Mouse (Mus musculus) limb, embryonic 14.5 days (tissue): ENCODE measurements around the gene Gm17079. TPM values are rescaled to one million over a fixed set of nuclear protein-coding genes. Genes with fewer than 3 reads are reported as not detected.

ENCODE experiments used
- ATAC-seq: fragments of 200-750 bp; cut with Nextera tagmentation; 2 replicates; pipeline ENCODE4 v1.8.0; 2017; ENCODE audit warnings: low read depth, moderate number of reproducible peaks, moderate TSS enrichment; ENCODE audit not compliant: low FRiP score
- DNase-seq: peaks from one replicate; pipeline ENCODE4 v3.0.0-alpha.2; 2015; ENCODE audit warnings: low spot score
- H3K27ac ChIP-seq: fragments of 300-500 bp; sonication (generic); replicated peaks from 2 replicates; pipeline ENCODE4 v1.5.1; 2014; ENCODE audit warnings: low read depth, mild to moderate bottlenecking, low read length, moderate library complexity, mixed read lengths
- H3K27me3 ChIP-seq: fragments of 300-500 bp; sonication (generic); 2 replicates; pipeline ENCODE4 v1.6.1; 2014; ENCODE audit warnings: low read length, mixed read lengths; ENCODE audit not compliant: control insufficient read depth, insufficient read depth
- H3K36me3 ChIP-seq: fragments of 300-500 bp; sonication (generic); 2 replicates; pipeline ENCODE4 v1.6.1; 2014; ENCODE audit warnings: mild to moderate bottlenecking, low read length, moderate library complexity, mixed read lengths; ENCODE audit not compliant: control insufficient read depth, insufficient read depth
- H3K4me1 ChIP-seq: fragments of 300-500 bp; sonication (generic); 2 replicates; pipeline ENCODE4 v1.6.1; 2014; ENCODE audit warnings: antibody characterized with exemption, low read length, mixed read lengths; ENCODE audit not compliant: control insufficient read depth, insufficient read depth
- H3K4me2 ChIP-seq: fragments of 300-500 bp; sonication (generic); replicated peaks from 2 replicates; pipeline ENCODE4 v1.6.1; 2014; ENCODE audit warnings: low read depth, mild to moderate bottlenecking, low read length, moderate library complexity; ENCODE audit not compliant: severe bottlenecking
- H3K4me3 ChIP-seq: fragments of 300-500 bp; sonication (generic); replicated peaks from 2 replicates; pipeline ENCODE4 v1.5.1; 2014; ENCODE audit warnings: low read length
- H3K9ac ChIP-seq: fragments of 300-500 bp; sonication (generic); 2 replicates; pipeline ENCODE4 v1.6.1; 2014; ENCODE audit warnings: mild to moderate bottlenecking, low read depth, low read length, moderate library complexity; ENCODE audit not compliant: severe bottlenecking
- H3K9me3 ChIP-seq: fragments of 300-500 bp; sonication (generic); 2 replicates; pipeline ENCODE4 v1.6.1; 2016; ENCODE audit warnings: low read length; ENCODE audit not compliant: control insufficient read depth
- POLR2A ChIP-seq: fragments of 200-500 bp; IDR thresholded peaks from 2 replicates; pipeline ENCODE4 v1.8.0; 2012; ENCODE audit warnings: inconsistent platforms, mild to moderate bottlenecking, moderate library complexity, borderline replicate concordance; ENCODE audit not compliant: insufficient read depth, insufficient read length; ENCODE audit errors: extremely low read depth
- WGBS: fragments of 180-500 bp; shearing (Covaris S2); extraction: QIAGEN DNeasy Blood & Tissue Kit; methylation state at CpG from one replicate; pipeline ENCODE4 v1.1.7; 2014; 5-methylcytosine and 5-hydroxymethylcytosine counted together
- polyA plus RNA-seq, 2 experiments: library from polyadenylated mRNA; depleted of rRNA in 1 of 2; stranded (reverse) in 1 of 2; unstranded in 1 of 2; fragments of >200 nt; fragmentation: Nextera tagmentation in 1 of 2; extraction: Ambion mirVana in 1 of 2; gene quantifications; 2 replicates each; pipeline versions ENCODE4 v1.2.1 to v1.2.3; 2012 to 2014

The Gm17079 gene
- polyA plus RNA-seq, 2 experiments, result not detected

DNA sequence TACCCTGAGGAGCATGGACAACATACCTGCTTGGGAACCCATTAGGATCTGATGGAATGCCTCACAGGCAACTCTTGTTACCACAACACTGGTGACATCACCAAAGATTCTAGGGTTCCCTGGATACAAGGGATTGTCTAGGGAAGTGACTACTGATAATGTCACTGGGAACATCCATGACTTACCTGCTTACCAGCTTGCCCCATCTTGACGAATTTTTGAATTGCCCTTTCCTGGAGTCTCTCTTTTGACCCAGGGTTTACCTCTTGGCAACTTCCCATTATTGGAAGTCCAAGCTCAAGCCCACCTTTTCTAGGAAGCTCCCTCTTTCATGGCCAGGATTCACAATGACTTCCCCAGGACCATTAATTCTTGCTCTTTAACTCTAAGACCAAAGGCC lies 21.8 kb upstream of the Gm17079 start, which contains the start of gene Gm5800:
Gene Gm5800, minus strand, starts transcription at position 101 of the 400 bp plus-strand sequence.
- no peak within 1 kb of the TSS for H3K9ac ChIP-seq
- H3K27me3 ChIP-seq, result no peaks in the 10 kb centered on the region
- no peak within 1 kb of the TSS for H3K4me2 ChIP-seq
- WGBS, result 36% methylated on average over 1 of the region's 1 CpGs
- no peaks in the 10 kb centered on the region for H3K4me1 ChIP-seq
- ATAC-seq, result no peak
- TF ChIP-seq POLR2A, result no peak
- no peak for DNase-seq
- no peaks in the 10 kb centered on the region for H3K36me3 ChIP-seq
- no peak within 1 kb of the TSS for H3K27ac ChIP-seq
- no peaks in the 10 kb centered on the region for H3K9me3 ChIP-seq
- no peak within 1 kb of the TSS for H3K4me3 ChIP-seq

DNA sequence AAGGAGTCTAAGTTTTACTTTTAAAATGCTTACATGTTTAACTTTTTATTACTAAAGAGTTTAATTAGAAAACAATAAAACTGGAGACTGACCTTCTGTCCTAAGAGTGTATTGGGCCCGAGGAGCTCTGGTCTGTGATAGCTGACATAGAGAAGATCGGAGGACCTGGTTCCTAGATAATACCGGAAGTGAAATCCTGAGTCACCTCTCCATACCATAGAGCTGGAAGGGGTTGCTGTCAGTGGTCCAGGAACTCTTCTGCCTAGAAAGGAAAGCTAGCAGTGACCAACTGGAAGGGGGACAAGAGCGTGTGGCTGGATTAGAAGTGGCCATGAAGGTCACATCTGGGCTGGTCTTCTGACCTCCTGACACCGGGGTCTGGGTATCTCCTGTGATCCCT lies 18.0 kb downstream of the Gm17079 start:
- Histone ChIP-seq H3K36me3 (no peaks in the 10 kb centered on the region), H3K4me1 (no peaks in the 10 kb centered on the region), H3K9ac (no peak overlapping the region), H3K27ac (no peak overlapping the region), H3K9me3 (no peaks in the 10 kb centered on the region), H3K4me2 (no peak overlapping the region), H3K27me3 (no peaks in the 10 kb centered on the region), H3K4me3 (no peak overlapping the region)
- DNase-seq (no peak), ATAC-seq (no peak)
- WGBS, result 86% methylated on average over 5 of the region's 5 CpGs
- no peak for TF ChIP-seq POLR2A

Other genes with a start within 250 kb of the Gm17079 start
- gene Vmn2r89, start 243.6 kb downstream of the Gm17079 start, polyA plus RNA-seq (2012; rRNA removed), result not detected in 2 replicates
- gene Vmn2r89, start 243.6 kb downstream of the Gm17079 start, polyA plus RNA-seq (2014; fragmentation: Nextera tagmentation; extraction: Ambion mirVana), result not detected in 2 replicates
- gene Gm5622, start 142.7 kb downstream of the Gm17079 start, polyA plus RNA-seq (2012; rRNA removed), result not detected in 2 replicates
- gene Gm5622, start 142.7 kb downstream of the Gm17079 start, polyA plus RNA-seq (2014; fragmentation: Nextera tagmentation; extraction: Ambion mirVana), result not detected in 2 replicates
- not detected in 2 replicates for gene Gm17175, start 121.4 kb downstream of the Gm17079 start, polyA plus RNA-seq (2012; rRNA removed)
- gene Gm17175, start 121.4 kb downstream of the Gm17079 start, polyA plus RNA-seq (2014; fragmentation: Nextera tagmentation; extraction: Ambion mirVana), result not detected in 2 replicates
- not detected in 2 replicates for gene Gm17174, start 103.3 kb downstream of the Gm17079 start, polyA plus RNA-seq (2012; rRNA removed)
- not detected in 2 replicates for gene Gm17174, start 103.3 kb downstream of the Gm17079 start, polyA plus RNA-seq (2014; fragmentation: Nextera tagmentation; extraction: Ambion mirVana)
- gene Gm17078, start 84.2 kb downstream of the Gm17079 start, polyA plus RNA-seq (2012; rRNA removed), result not detected in 2 replicates
- not detected in 2 replicates for gene Gm17078, start 84.2 kb downstream of the Gm17079 start, polyA plus RNA-seq (2014; fragmentation: Nextera tagmentation; extraction: Ambion mirVana)
- not detected in 2 replicates for gene Gm4181, start 59.8 kb downstream of the Gm17079 start, polyA plus RNA-seq (2012; rRNA removed)
- gene Gm4181, start 59.8 kb downstream of the Gm17079 start, polyA plus RNA-seq (2014; fragmentation: Nextera tagmentation; extraction: Ambion mirVana), result not detected in 2 replicates
- not detected in 2 replicates for gene Gm5800, start 21.7 kb upstream of the Gm17079 start, polyA plus RNA-seq (2012; rRNA removed)
- not detected in 2 replicates for gene Gm5800, start 21.7 kb upstream of the Gm17079 start, polyA plus RNA-seq (2014; fragmentation: Nextera tagmentation; extraction: Ambion mirVana)
- gene Ang4, start 78.1 kb upstream of the Gm17079 start, polyA plus RNA-seq (2012; rRNA removed), result not detected in 2 replicates
- gene Ang4, start 78.1 kb upstream of the Gm17079 start, polyA plus RNA-seq (2014; fragmentation: Nextera tagmentation; extraction: Ambion mirVana), result not detected in 2 replicates
- not detected in 2 replicates for gene AY358078, start 104.6 kb upstream of the Gm17079 start, polyA plus RNA-seq (2012; rRNA removed)
- gene AY358078, start 104.6 kb upstream of the Gm17079 start, polyA plus RNA-seq (2014; fragmentation: Nextera tagmentation; extraction: Ambion mirVana), result not detected in 2 replicates
- 0.31 and 1.2 TPM in 2 replicates for gene Ear6, start 158.2 kb upstream of the Gm17079 start, polyA plus RNA-seq (2012; rRNA removed)
- not detected in 2 replicates for gene Ear6, start 158.2 kb upstream of the Gm17079 start, polyA plus RNA-seq (2014; fragmentation: Nextera tagmentation; extraction: Ambion mirVana)
- gene Mettl17, start 189.4 kb upstream of the Gm17079 start, polyA plus RNA-seq (2012; rRNA removed), result 45.9 and 47.9 TPM in 2 replicates
- 42.7 and 46.5 TPM in 2 replicates for gene Mettl17, start 189.4 kb upstream of the Gm17079 start, polyA plus RNA-seq (2014; fragmentation: Nextera tagmentation; extraction: Ambion mirVana)
- gene Slc39a2, start 197.4 kb upstream of the Gm17079 start, polyA plus RNA-seq (2012; rRNA removed), result 3.6 TPM in 2 replicates
- gene Slc39a2, start 197.4 kb upstream of the Gm17079 start, polyA plus RNA-seq (2014; fragmentation: Nextera tagmentation; extraction: Ambion mirVana), result 1.5 TPM in 2 replicates
- 73.9 and 83.1 TPM in 2 replicates for gene Ndrg2, start 218.7 kb upstream of the Gm17079 start, polyA plus RNA-seq (2012; rRNA removed)
- gene Ndrg2, start 218.7 kb upstream of the Gm17079 start, polyA plus RNA-seq (2014; fragmentation: Nextera tagmentation; extraction: Ambion mirVana), result 52.0 and 54.5 TPM in 2 replicates
- not detected in 2 replicates for gene Tppp2, start 223.0 kb upstream of the Gm17079 start, polyA plus RNA-seq (2012; rRNA removed)
- gene Tppp2, start 223.0 kb upstream of the Gm17079 start, polyA plus RNA-seq (2014; fragmentation: Nextera tagmentation; extraction: Ambion mirVana), result not detected in 2 replicates
- not detected in 2 replicates for gene Rnase13, start 227.3 kb upstream of the Gm17079 start, polyA plus RNA-seq (2012; rRNA removed)
- gene Rnase13, start 227.3 kb upstream of the Gm17079 start, polyA plus RNA-seq (2014; fragmentation: Nextera tagmentation; extraction: Ambion mirVana), result not detected in 2 replicates